Mouse (Mus musculus): ENCODE measurements around the gene Mtcp1.

Mtcp1 gene

GRCm38 (mm10) chrX:75415936-75416785, at the start of gene Mtcp1, which contains the start of the genes Cmc4 and Brcc3:
Gene Mtcp1, minus strand, starts transcription at chrX:75416588.
Gene Cmc4, minus strand, starts transcription at chrX:75416584.
Gene Brcc3, plus strand, starts transcription at chrX:75416628.
- DNase-seq (ENCODE audit: extremely low read depth, insufficient read length, low spot score): peak; percentile 97

- DNase-seq (ENCODE audit: extremely low read depth, insufficient read length, low spot score): no peak
Measured at GRCm38 (mm10) chrX:75454597-75454996, 38.2 kb upstream of the Mtcp1 start.

GRCm38 (mm10) chrX:75409711-75410110, 6.7 kb downstream of the Mtcp1 start:
- peak; percentile 24 for DNase-seq (ENCODE audit: extremely low read depth, insufficient read length, low spot score)

- DNase-seq (ENCODE audit: extremely low read depth, insufficient read length, low spot score): no peak
Measured at GRCm38 (mm10) chrX:75403350-75403749, 13.0 kb downstream of the Mtcp1 start.

- no peak for DNase-seq (ENCODE audit: extremely low read depth, insufficient read length, low spot score)
Measured at GRCm38 (mm10) chrX:75402668-75403067, 13.7 kb downstream of the Mtcp1 start.

- DNase-seq (ENCODE audit: extremely low read depth, insufficient read length, low spot score): no peak
Measured at GRCm38 (mm10) chrX:75399471-75399870, 16.9 kb downstream of the Mtcp1 start.

- DNase-seq (ENCODE audit: extremely low read depth, insufficient read length, low spot score): peak; percentile 85
Measured at GRCm38 (mm10) chrX:75382195-75382771, 34.1 kb downstream of the Mtcp1 start, which contains the start of the genes Fundc2 and F8. Gene Fundc2, plus strand, starts transcription at chrX:75382399. Gene F8, minus strand, starts transcription at chrX:75382615.

- no peak for DNase-seq (ENCODE audit: extremely low read depth, insufficient read length, low spot score)
Measured at GRCm38 (mm10) chrX:75381699-75382098, 34.7 kb downstream of the Mtcp1 start.

- DNase-seq (ENCODE audit: extremely low read depth, insufficient read length, low spot score): peak; percentile 3
Measured at GRCm38 (mm10) chrX:75381176-75381575, 35.2 kb downstream of the Mtcp1 start.

GRCm38 (mm10) chrX:75376815-75377214, 39.6 kb downstream of the Mtcp1 start:
- no peak for DNase-seq (ENCODE audit: extremely low read depth, insufficient read length, low spot score)

GRCm38 (mm10) chrX:75372666-75373425, 43.5 kb downstream of the Mtcp1 start:
- DNase-seq (ENCODE audit: extremely low read depth, insufficient read length, low spot score): no peak

- DNase-seq (ENCODE audit: extremely low read depth, insufficient read length, low spot score): no peak
Measured at GRCm38 (mm10) chrX:75370197-75370596, 46.2 kb downstream of the Mtcp1 start.
